Mouse (Mus musculus) heart, embryonic 12.5 days (tissue): ENCODE measurements around the gene A130010J15Rik. TPM values are rescaled to one million over a fixed set of nuclear protein-coding genes. Genes with fewer than 3 reads are reported as not detected.

Source experiments
- ATAC-seq: fragments of 200-750 bp; cut with Nextera tagmentation; 2 replicates; pipeline ENCODE4 v1.8.0; 2017; ENCODE audit warnings: moderate TSS enrichment, moderate library complexity; ENCODE audit not compliant: insufficient number of reproducible peaks, low FRiP score
- H3K27ac ChIP-seq: fragments of 300-500 bp; sonication (generic); 2 replicates; pipeline ENCODE4 v1.5.1; 2016; ENCODE audit warnings: mild to moderate bottlenecking, moderate library complexity; ENCODE audit not compliant: poor library complexity, severe bottlenecking
- H3K27me3 ChIP-seq: fragments of 300-500 bp; sonication (generic); replicated peaks from 2 replicates; pipeline ENCODE4 v1.6.1; 2016; ENCODE audit warnings: mild to moderate bottlenecking, moderate library complexity
- H3K36me3 ChIP-seq: fragments of 300-500 bp; sonication (generic); 2 replicates; pipeline ENCODE4 v1.6.1; 2016; ENCODE audit warnings: mild to moderate bottlenecking, moderate library complexity
- H3K4me1 ChIP-seq: fragments of 300-500 bp; sonication (generic); replicated peaks from 2 replicates; pipeline ENCODE4 v1.6.1; 2016; ENCODE audit warnings: mild to moderate bottlenecking
- H3K4me2 ChIP-seq: fragments of 300-500 bp; sonication (generic); 2 replicates; pipeline ENCODE4 v1.6.1; 2016; ENCODE audit warnings: mild to moderate bottlenecking, moderate library complexity
- H3K4me3 ChIP-seq: fragments of 300-500 bp; sonication (generic); 2 replicates; pipeline ENCODE4 v1.5.1; 2016; ENCODE audit warnings: mild to moderate bottlenecking
- H3K9ac ChIP-seq: fragments of 300-500 bp; sonication (generic); 2 replicates; pipeline ENCODE4 v1.6.1; 2016; ENCODE audit warnings: mild to moderate bottlenecking, moderate library complexity
- H3K9me3 ChIP-seq: fragments of 300-500 bp; sonication (generic); replicated peaks from 2 replicates; pipeline ENCODE4 v1.6.1; 2016; ENCODE audit warnings: mild to moderate bottlenecking, moderate library complexity
- WGBS: fragments of 180-500 bp; shearing (Covaris S2); methylation state at CpG from one replicate; pipeline ENCODE4 v1.1.7; 2016; 5-methylcytosine and 5-hydroxymethylcytosine counted together
- polyA plus RNA-seq: library from polyadenylated mRNA; unstranded; fragments of >200 nt; fragmentation: Nextera tagmentation; extraction: Ambion mirVana; gene quantifications from 2 replicates; pipeline ENCODE4 v1.2.1, GENCODE M21; 2016

The A130010J15Rik gene
- polyA plus RNA-seq, 1 experiment from 2014 or later = 13.9 TPM

DNA sequence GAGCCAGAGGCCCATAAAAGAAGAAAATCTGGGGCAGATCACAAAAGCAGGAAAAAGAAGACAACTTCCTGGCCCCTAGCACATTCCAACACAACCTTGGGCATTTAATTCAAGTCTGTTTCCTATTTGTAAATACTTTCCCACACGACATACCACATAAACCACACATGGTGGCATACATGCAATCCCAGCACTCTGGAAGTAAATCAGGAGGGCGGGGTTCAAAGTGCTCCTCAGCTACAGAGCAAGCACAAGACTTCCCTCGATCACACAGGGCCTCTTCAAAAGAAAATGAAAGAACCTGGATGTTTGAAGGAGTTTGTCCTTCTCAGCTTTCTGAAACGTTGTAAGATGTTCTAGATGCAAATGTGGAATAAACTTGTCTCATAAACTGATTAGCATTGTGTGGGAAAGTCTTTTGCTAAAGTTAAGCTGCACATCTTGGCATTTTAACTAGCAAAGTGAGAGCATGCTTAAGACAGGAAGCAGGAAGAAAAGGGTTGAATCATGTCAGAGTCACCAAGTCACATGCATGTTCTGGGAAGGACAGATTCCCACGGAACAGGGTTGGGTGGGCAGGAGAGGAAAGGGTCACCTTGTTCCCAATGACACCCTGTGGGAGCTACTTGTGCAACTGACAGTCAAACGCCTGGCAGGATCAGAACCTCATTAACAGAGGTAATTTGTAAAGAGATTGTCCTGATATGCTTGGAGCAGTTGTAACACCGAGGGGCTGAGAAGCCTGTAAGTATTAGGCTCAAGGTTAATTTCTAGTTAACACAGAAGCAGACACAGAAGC is 59.1 kb downstream of the A130010J15Rik start:
- peaks cover 10% of the 10 kb centered on the region; the same call in 1 of the 2 replicates for H3K4me1 ChIP-seq
- H3K9me3 ChIP-seq = peaks cover 3% of the 10 kb centered on the region; the same call in 1 of the 2 replicates
- no peaks in the 10 kb centered on the region for H3K36me3 ChIP-seq
- whole genome bisulfite sequencing = 36% methylated on average over 7 of the region's 7 CpGs
- no peak for ATAC-seq
- H3K27me3 ChIP-seq = no peaks in the 10 kb centered on the region
- H3K9ac ChIP-seq = no peak overlapping the region
- no peak overlapping the region for H3K4me2 ChIP-seq
- no peak overlapping the region for H3K4me3 ChIP-seq
- H3K27ac ChIP-seq = no peak overlapping the region

Other genes starting within 250 kb of the A130010J15Rik start
- gene Syt14, start 132.3 kb upstream of the A130010J15Rik start, polyA plus RNA-seq = 1.4 and 1.6 TPM in 2 replicates
- 4.8 TPM in 2 replicates for gene Diexf, start 37.8 kb upstream of the A130010J15Rik start, polyA plus RNA-seq
- 4.8 and 6.6 TPM in 2 replicates for gene Irf6, start 14.9 kb upstream of the A130010J15Rik start, polyA plus RNA-seq
- gene Traf3ip3, start 33.7 kb downstream of the A130010J15Rik start, polyA plus RNA-seq = 0.99 and 1.6 TPM in 2 replicates
- 2.3 and 2.5 TPM in 2 replicates for gene Lamb3, start 39.7 kb downstream of the A130010J15Rik start, polyA plus RNA-seq
- gene Hsd11b1, start 96.0 kb downstream of the A130010J15Rik start, polyA plus RNA-seq = 1.5 TPM in 2 replicates
- gene G0s2, start 105.2 kb downstream of the A130010J15Rik start, polyA plus RNA-seq = 36.5 and 38.2 TPM in 2 replicates
- 6.9 and 7.1 TPM in 2 replicates for gene Camk1g, start 202.3 kb downstream of the A130010J15Rik start, polyA plus RNA-seq